Mouse (Mus musculus) midbrain, postnatal 0 days (tissue): ENCODE data around the gene Prmt1. TPM values are rescaled to one million over a fixed set of nuclear protein-coding genes. Genes with fewer than 3 reads are reported as not detected.

Experiments
- ATAC-seq: fragments of 200-750 bp; cut with Nextera tagmentation; 2 replicates; pipeline ENCODE4 v1.8.0; 2017; ENCODE audit warnings: moderate number of reproducible peaks, mild to moderate bottlenecking, moderate TSS enrichment, moderate library complexity; ENCODE audit not compliant: low FRiP score
- DNase-seq: peaks from one replicate; pipeline ENCODE4 v3.0.0-alpha.2; 2015; ENCODE audit warnings: low spot score
- H3K27ac ChIP-seq: fragments of 300-500 bp; sonication (generic); 2 replicates; pipeline ENCODE4 v1.5.1; 2014; ENCODE audit warnings: low read depth, mild to moderate bottlenecking, low read length, mixed read lengths
- H3K27me3 ChIP-seq: fragments of 300-500 bp; sonication (generic); 2 replicates; pipeline ENCODE4 v1.6.1; 2014; ENCODE audit warnings: low read length, control low read depth, mixed read lengths; ENCODE audit not compliant: insufficient read depth
- H3K36me3 ChIP-seq: fragments of 300-500 bp; sonication (generic); 2 replicates; pipeline ENCODE4 v1.6.1; 2014; ENCODE audit warnings: low read length, control low read depth, mixed read lengths; ENCODE audit not compliant: insufficient read depth
- H3K4me1 ChIP-seq: fragments of 300-500 bp; sonication (generic); 2 replicates; pipeline ENCODE4 v1.6.1; 2014; ENCODE audit warnings: mild to moderate bottlenecking, control low read depth, antibody characterized with exemption, low read length, mixed read lengths; ENCODE audit not compliant: insufficient read depth
- H3K4me2 ChIP-seq: fragments of 300-500 bp; sonication (generic); 2 replicates; pipeline ENCODE4 v1.6.1; 2014; ENCODE audit warnings: low read depth, mild to moderate bottlenecking, low read length, mixed read lengths; ENCODE audit not compliant: poor library complexity, severe bottlenecking
- H3K4me3 ChIP-seq: fragments of 300-500 bp; sonication (generic); 2 replicates; pipeline ENCODE4 v1.5.1; 2014; ENCODE audit warnings: low read depth, mild to moderate bottlenecking, low read length, moderate library complexity
- H3K9ac ChIP-seq: fragments of 300-500 bp; sonication (generic); replicated peaks from 2 replicates; pipeline ENCODE4 v1.6.1; 2014; ENCODE audit warnings: mild to moderate bottlenecking, low read length, moderate library complexity, mixed read lengths; ENCODE audit not compliant: poor library complexity, severe bottlenecking
- H3K9me3 ChIP-seq: fragments of 300-500 bp; sonication (generic); 2 replicates; pipeline ENCODE4 v1.6.1; 2016; ENCODE audit warnings: low read length, control low read depth
- CTCF ChIP-seq: IDR thresholded peaks from 2 replicates; pipeline ENCODE4 v1.5.1; 2016; ENCODE audit warnings: antibody characterized with exemption, mild to moderate bottlenecking
- WGBS: fragments of 180-500 bp; shearing (Covaris S2); extraction: QIAGEN DNeasy Blood & Tissue Kit; methylation state at CpG from one replicate; pipeline ENCODE4 v1.1.7; 2014; 5-methylcytosine and 5-hydroxymethylcytosine counted together
- polyA plus RNA-seq: library from polyadenylated mRNA; unstranded; fragments of >200 nt; fragmentation: Nextera tagmentation; extraction: Ambion mirVana; gene quantifications from 2 replicates; pipeline ENCODE4 v1.2.1, GENCODE M21; 2015
- total RNA-seq: library from RNA; depleted of rRNA; stranded (reverse); fragments of >200 nt; gene quantifications from 2 replicates; pipeline ENCODE4 v1.2.3, GENCODE M21; 2014

The Prmt1 gene
- total and polyA plus RNA-seq, 2 experiments from 2014 or later: 285 to 580 TPM

DNA sequence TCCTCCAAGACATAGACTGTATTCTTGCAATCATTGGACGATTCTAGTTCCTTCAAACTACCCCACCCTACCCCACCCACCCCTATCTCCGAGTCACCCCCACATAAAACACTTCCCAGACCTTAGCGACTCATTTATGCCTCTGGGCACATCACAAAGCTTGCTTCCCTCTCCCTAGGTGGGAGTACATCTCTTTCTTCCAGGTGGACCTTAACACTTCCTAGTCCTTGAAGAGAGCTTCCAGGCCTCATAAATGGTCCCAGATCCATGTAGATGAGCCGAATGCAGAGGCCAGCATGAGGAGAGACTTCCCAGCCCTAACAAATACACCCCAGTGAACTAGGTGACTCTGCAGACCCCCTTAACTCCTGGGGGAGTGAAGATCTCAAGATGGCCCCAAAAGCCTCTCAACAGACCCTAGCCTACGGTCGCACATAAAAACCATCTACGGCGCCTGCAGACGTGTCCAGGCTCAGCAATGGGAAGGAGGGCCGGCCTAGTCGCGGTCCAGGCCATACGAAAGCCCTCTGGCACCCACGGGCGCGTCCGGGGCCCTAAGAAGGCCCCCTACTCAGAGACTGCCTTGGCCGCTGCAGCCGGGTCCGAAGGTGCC lies 29.1 kb upstream of the Prmt1 start:
- Histone ChIP-seq H3K27ac (peak overlapping the region; percentile 80), H3K9ac (peak overlapping the region; percentile 96), H3K4me1 (peaks cover 10% of the 10 kb centered on the region; the same call in 1 of the 2 replicates), H3K36me3 (peaks cover 24% of the 10 kb centered on the region), H3K9me3 (no peaks in the 10 kb centered on the region), H3K27me3 (no peaks in the 10 kb centered on the region), H3K4me2 (peak overlapping the region; percentile 66), H3K4me3 (peak overlapping the region; percentile 84)
- no peak for TF ChIP-seq CTCF
- ATAC-seq: no peak
- 3% methylated on average over 12 of the region's 20 CpGs for WGBS
- no peak for DNase-seq

DNA sequence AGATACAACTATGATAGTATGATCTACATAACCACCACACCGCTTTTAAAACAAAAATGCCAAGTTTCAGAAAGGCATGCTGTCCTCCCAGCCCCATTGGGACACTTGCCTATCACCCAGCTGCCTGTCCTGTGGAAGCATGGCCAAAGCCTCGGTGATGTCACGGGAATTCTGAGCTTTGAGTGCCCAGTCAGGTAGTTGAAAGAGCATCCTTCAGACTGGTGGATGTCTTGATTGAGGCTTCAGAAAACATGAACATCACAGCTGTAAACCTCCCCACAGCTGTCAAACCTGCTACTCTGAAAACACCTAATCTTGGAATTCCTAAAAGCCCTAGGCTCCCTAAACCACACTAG lies 27.7 kb upstream of the Prmt1 start:
- H3K9ac ChIP-seq: no peak overlapping the region
- no peak overlapping the region for H3K4me2 ChIP-seq
- no peak for ATAC-seq
- no peak overlapping the region for H3K27ac ChIP-seq
- peaks cover 34% of the 10 kb centered on the region for H3K36me3 ChIP-seq
- no peak for TF ChIP-seq CTCF
- no peaks in the 10 kb centered on the region for H3K9me3 ChIP-seq
- no peaks in the 10 kb centered on the region for H3K27me3 ChIP-seq
- DNase-seq: no peak
- peaks cover 10% of the 10 kb centered on the region; the same call in 1 of the 2 replicates for H3K4me1 ChIP-seq
- H3K4me3 ChIP-seq: no peak overlapping the region
- WGBS: 92% methylated on average over 3 of the region's 3 CpGs

DNA sequence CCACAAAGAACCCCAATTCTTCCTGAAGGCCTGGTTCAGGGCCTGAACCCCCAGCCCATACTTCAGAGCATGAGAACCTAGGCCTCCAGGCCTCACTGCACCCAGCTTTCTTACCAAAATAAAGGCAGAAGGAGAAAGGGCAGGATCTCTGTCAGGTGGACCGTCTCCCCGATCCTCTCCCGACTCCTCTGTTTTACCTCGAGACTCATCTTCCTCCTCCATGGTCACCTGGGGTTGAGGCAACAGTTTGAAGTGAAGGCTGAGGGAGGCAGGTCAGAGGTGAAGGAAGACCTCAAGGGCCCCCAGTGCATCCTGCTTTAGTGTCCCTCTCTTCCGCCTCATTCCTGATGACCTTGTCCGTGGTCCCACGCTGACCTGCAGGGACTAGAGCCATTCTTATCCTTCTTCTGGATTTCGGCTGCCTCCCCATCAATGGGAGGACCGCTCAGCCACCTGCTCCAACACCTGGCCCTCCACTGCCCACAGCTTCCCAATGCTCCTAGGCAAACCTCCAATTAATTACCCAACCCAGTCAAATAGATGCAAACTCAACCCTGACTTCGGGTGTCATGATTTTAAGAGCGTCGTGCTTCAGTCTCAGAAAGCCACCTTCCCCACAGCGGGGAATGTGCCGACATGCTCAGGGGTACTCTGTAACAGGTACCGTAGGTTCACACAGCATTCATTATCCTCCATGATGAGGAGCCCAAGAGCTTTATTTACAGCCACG lies 27.2 kb upstream of the Prmt1 start:
- no peak for TF ChIP-seq CTCF
- DNase-seq (no peak), ATAC-seq (no peak)
- Histone ChIP-seq H3K9ac (no peak overlapping the region), H3K36me3 (peaks cover 39% of the 10 kb centered on the region), H3K4me3 (no peak overlapping the region), H3K4me2 (no peak overlapping the region), H3K27ac (no peak overlapping the region), H3K9me3 (no peaks in the 10 kb centered on the region), H3K27me3 (no peaks in the 10 kb centered on the region), H3K4me1 (peaks cover 10% of the 10 kb centered on the region; the same call in 1 of the 2 replicates)
- WGBS: 94% methylated on average over 16 of the region's 16 CpGs

DNA sequence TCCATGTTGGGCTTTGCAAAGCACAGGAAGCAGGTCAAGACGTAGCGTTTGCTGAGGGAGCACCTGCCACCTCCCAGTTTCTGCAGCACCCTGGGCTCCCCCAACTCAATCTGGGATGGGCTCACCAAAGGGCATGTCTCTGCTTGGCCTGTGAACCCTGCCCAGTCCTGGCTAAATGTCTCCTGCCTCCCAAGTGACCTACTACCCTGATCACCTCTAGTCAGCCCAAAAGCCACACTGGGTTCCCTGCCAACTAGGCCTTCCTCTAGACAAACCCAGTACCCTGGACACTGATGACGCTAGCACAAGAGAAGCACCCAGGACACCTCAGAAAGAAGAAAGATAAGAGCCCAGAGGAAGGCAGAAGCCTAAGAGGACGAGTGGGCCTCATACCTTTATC lies 26.5 kb upstream of the Prmt1 start:
- no peak overlapping the region for H3K9ac ChIP-seq
- H3K27ac ChIP-seq: no peak overlapping the region
- H3K9me3 ChIP-seq: no peaks in the 10 kb centered on the region
- ATAC-seq (no peak), DNase-seq (no peak)
- no peak for TF ChIP-seq CTCF
- H3K36me3 ChIP-seq: peaks cover 46% of the 10 kb centered on the region
- no peak overlapping the region for H3K4me2 ChIP-seq
- H3K27me3 ChIP-seq: no peaks in the 10 kb centered on the region
- 89% methylated on average over 4 of the region's 4 CpGs for WGBS
- H3K4me3 ChIP-seq: no peak overlapping the region
- H3K4me1 ChIP-seq: peaks cover 10% of the 10 kb centered on the region; the same call in 1 of the 2 replicates

DNA sequence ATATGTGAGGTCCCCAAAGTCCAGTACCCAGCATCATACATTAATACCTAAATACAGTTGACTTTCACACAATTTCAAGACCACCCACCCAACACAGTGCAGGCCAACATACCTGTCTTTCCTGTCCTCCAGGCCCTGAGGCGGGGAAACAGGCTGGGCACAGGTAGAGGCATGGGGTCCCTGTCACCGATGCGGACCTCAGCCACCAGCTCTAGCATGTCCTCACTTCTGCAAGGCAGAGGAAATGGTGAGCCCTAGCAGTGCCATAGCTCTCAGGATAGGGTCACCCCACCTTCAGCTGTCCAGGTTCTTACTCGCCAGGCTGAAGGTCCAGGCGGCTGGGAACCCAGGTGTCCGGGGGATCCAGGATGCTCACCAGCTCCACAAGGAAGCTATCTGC lies 25.6 kb upstream of the Prmt1 start:
- H3K9ac ChIP-seq: no peak overlapping the region
- H3K9me3 ChIP-seq: no peaks in the 10 kb centered on the region
- TF ChIP-seq CTCF: no peak
- H3K4me3 ChIP-seq: no peak overlapping the region
- H3K27ac ChIP-seq: no peak overlapping the region
- DNase-seq: no peak
- no peak overlapping the region for H3K4me2 ChIP-seq
- ATAC-seq: no peak
- peaks cover 9% of the 10 kb centered on the region; the same call in 1 of the 2 replicates for H3K4me1 ChIP-seq
- H3K36me3 ChIP-seq: peaks cover 54% of the 10 kb centered on the region
- H3K27me3 ChIP-seq: no peaks in the 10 kb centered on the region
- 98% methylated on average over 6 of the region's 6 CpGs for WGBS

DNA sequence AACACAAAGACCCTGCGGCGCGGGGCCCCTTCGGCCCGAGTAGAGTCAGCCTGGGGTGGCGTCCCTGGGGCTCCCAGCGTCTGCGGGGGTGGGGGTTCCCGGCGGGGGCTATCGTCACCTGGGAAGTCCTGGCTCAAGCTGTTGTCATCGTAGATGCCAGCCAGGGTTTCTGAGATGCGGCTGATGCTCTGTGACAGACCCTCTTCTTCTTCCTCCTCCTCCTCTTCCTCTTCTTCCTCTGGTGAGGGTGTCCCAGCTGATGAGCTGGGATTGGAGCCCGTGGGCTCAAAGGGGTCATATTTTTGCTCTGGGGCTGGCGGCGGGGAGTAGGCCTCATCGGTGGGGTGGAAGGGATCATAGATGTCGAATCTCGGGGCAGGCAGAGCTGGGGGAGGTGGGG lies 22.0 kb upstream of the Prmt1 start:
- no peaks in the 10 kb centered on the region for H3K27me3 ChIP-seq
- peaks cover 83% of the 10 kb centered on the region for H3K36me3 ChIP-seq
- WGBS: 96% methylated on average over 19 of the region's 19 CpGs
- ATAC-seq (no peak), DNase-seq (no peak)
- no peak overlapping the region for H3K9ac ChIP-seq
- H3K27ac ChIP-seq: no peak overlapping the region
- TF ChIP-seq CTCF: no peak
- H3K9me3 ChIP-seq: no peaks in the 10 kb centered on the region
- H3K4me3 ChIP-seq: no peak overlapping the region
- no peak overlapping the region for H3K4me2 ChIP-seq
- no peaks in the 10 kb centered on the region for H3K4me1 ChIP-seq
